Mouse (Mus musculus) ovary, postnatal 36 days (tissue): ENCODE data around the gene Atpaf1.
A peak's percentile ranks its signal among the peaks of the same experiment; 100 is the strongest.

Experiments used
- DNase-seq: peaks from one replicate; pipeline ENCODE4 v3.0.0; 2022; ENCODE audit warnings: low spot score, mixed read lengths

Gene Atpaf1

DNA sequence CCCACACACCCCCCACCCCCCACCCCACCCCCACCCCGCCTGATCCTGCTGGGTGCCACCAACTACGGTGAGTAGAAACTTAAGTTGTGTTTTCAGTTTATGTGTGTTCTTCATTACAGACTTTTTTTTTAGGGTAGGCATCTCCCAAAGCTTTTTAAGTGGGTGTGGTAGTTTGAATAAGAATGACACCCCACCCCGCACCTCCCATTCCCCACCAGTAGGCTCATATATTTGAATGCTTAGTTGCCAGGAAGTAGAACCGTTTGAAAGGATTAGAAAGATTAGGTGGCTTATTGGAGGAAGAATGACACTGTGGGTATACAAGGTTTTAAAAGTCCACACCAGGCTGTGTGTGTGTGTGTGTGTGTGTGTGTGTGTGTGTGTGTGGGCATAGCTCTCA lies 27.7 kb downstream of the Atpaf1 start:
- DNase-seq, result no peak

DNA sequence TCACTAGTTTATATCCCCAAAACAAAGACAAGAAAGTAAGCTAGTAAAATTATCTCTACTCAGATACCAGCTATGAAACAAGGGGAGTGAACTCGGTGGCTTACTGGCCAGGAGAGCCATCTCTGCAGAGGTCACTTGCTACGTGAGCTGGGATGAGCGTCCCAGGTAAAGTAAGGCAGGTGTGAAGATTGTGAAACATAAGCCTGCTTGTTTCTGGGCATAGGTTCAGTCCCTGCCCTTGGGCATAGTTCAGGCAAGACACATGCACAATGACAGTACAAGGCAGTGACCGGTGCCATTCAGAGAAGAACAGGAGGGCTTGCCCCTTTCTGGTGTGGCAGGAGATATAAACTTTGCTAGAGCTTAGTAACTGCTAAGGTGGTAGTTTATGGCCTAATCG lies 31.0 kb downstream of the Atpaf1 start:
- DNase-seq, result no peak

DNA sequence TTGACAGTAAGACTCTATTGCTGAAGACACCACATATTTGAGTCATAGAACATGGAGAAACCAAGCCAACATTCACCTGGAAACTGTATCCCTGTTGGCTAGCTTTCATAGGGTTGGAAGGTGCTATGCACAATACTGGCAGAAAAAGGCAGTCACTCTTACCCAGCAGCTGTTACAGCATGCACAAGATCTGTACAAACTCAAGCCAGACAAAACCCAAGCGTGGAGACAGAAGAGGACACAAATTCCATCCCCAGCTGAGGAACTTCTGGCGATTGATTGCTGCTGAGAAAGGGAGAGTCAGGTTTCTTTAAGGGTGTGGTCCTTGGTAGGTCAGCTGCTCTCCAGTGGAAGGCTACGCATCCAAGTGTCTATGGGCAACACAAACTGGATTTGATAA lies 35.6 kb downstream of the Atpaf1 start:
- DNase-seq, result no peak

DNA sequence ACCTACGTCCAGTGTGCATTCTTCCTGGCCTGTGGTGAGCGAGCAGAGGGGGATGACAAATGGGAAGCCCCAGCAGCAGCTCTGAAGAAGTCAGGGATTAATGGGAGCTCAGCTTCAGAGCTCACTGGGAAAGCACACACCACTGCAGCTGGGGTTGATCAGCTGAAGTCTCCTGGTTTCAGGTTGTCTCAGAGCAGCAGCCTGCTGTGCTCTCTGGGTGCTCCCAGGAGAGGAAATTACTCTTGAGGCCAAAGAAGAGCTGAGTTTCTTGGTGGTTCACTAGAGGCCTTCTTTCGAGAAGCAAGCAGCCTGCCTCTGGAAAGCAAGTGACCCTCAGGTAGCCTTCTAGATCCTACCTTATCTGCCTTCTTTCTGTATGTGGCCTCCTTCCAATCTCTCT lies 36.3 kb downstream of the Atpaf1 start:
- DNase-seq, result no peak

GRCm38 (mm10) chr4:115821431-115821830 lies 36.8 kb downstream of the Atpaf1 start:
- no peak for DNase-seq

GRCm38 (mm10) chr4:115821928-115822327 lies 37.3 kb downstream of the Atpaf1 start:
- no peak for DNase-seq

GRCm38 (mm10) chr4:115824178-115824577 lies 39.6 kb downstream of the Atpaf1 start:
- no peak for DNase-seq

DNA sequence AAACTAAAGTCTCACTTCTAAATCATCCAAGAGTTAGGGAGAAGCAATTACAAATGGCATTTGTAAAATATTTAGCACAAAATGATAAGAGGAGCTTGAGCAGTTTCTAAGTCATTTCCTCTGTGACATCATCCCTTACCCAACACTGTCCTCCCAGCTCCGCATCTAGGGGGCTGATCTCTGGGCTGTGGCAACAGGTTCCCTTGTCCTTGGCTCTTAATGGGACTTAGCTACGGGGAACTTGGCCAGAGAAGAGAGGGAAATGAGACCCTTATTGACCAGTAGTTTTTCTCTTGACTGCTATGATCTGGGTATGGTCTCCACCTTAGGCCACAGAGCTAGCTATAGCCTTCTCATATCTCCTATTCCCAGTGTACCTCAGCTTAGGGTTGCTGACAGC lies 40.7 kb downstream of the Atpaf1 start:
- DNase-seq, result no peak

DNA sequence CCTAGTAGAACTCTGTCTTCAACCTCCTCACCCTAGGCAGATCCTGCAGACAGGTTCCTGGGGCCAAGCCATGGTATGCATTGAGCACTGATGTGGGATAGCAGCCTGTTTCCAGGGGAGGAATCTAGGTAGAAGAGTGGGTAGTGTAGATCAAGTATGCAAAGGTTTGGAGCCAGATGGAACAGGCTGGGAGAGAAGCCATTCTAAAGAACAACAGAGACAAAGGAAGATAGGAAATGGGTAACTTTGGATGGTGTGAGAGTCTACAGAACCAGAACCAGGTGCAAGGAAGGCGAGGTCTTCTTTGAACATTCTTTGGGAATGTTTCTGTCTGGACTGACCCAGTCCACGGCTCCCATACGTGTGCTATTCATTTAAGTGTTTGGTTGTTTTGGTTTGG lies 42.5 kb downstream of the Atpaf1 start:
- no peak for DNase-seq

DNA sequence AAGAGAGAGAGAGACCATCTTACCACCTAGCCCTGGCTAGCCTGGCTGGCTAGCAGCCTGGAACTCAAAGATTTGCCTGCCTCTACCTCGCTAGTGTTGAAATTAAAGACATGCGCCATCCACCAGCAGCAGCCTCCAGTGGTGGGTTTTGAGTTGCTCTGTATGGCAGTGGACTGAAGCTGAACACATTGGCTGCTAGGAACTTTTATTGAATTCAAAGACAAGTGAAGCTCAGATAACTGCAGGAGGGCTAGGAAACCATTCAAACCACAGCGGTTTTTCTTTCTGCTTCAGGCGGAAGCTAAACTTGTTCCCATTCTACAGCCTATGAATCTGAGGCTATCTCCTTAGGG lies 42.9 kb downstream of the Atpaf1 start:
- no peak for DNase-seq

GRCm38 (mm10) chr4:115827888-115828571 lies 43.4 kb downstream of the Atpaf1 start, which contains the start of gene Mob3c:
Gene Mob3c (plus strand): TSS chr4:115828092.
- DNase-seq, result peak; percentile 80

DNA sequence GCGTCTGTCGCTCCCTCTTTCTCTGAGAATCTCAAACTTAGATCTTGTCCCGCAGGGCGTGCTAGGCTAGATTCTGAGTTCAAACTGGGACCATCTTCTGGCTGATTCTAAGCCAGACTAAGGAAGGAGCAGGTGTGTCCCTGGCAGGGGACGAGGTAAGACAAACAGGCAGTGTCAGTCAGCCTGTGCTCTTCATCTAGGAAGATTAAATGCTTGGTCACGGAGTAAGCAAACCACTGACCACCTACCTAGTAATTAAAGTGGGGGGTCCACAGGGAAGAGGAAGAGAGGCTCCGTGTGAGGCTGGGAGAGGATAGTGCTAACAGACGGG lies 43.9 kb downstream of the Atpaf1 start:
- no peak for DNase-seq

DNA sequence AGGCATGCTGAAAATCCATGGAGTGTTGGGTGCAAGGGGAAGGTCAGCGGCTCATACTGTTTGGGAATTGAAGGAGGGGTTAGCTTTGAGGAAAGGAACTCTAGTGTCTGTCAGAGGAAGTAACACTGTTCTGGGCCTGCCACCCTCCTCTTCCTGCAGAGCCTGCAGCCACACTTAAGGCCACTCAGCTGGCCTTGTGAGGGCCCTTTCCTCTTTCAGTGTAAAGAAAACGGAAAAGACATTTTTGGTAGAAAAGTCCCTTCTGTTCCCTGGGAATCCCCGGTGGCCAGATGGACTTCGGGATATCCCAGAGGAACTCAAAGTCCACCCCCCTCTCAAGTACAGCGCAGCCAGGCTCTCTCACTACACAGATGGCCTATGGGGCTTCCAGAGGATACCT lies 45.9 kb downstream of the Atpaf1 start:
- DNase-seq, result no peak

GRCm38 (mm10) chr4:115831221-115831620 lies 46.6 kb downstream of the Atpaf1 start:
- no peak for DNase-seq

DNA sequence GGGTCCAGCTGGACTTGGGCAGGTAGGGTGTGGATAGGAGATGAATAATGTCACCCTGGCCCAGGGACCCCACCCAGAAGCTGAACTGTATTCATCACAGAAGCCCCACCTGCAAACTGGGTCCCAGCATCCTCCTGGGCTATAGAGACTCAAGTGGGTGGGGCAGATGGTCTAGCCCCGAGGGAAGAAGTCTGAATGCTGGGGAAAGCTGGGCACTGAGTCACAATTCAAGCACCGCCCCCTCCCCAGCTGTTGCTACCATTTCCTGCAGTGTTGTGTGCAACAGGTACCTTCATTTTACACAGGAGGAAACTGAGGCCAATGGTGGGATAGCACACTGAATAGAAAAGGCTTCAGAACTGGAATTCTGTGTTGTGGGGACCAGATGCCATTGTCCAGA lies 47.4 kb downstream of the Atpaf1 start:
- DNase-seq, result no peak

DNA sequence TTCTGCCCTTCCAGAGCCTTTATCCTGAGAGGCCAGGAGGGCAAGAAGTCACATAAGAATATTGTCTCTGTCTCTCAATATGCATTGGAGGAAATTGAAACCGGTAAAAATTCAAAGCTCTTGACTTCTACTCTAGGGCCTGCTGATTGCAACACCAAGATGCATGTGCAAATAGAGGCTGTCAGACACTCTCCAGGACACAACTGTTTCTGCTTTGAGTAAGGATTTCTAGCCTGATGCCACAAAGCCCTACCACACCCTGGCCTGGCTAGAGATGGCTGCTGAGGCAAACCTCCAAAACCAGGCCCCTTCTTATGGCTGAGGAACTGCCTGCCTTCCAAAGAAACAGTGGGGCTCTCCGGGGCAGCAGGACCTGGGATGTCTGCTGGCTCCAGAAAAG lies 51.0 kb downstream of the Atpaf1 start:
- DNase-seq, result no peak

GRCm38 (mm10) chr4:115838196-115838595 lies 53.6 kb downstream of the Atpaf1 start:
- no peak for DNase-seq

DNA sequence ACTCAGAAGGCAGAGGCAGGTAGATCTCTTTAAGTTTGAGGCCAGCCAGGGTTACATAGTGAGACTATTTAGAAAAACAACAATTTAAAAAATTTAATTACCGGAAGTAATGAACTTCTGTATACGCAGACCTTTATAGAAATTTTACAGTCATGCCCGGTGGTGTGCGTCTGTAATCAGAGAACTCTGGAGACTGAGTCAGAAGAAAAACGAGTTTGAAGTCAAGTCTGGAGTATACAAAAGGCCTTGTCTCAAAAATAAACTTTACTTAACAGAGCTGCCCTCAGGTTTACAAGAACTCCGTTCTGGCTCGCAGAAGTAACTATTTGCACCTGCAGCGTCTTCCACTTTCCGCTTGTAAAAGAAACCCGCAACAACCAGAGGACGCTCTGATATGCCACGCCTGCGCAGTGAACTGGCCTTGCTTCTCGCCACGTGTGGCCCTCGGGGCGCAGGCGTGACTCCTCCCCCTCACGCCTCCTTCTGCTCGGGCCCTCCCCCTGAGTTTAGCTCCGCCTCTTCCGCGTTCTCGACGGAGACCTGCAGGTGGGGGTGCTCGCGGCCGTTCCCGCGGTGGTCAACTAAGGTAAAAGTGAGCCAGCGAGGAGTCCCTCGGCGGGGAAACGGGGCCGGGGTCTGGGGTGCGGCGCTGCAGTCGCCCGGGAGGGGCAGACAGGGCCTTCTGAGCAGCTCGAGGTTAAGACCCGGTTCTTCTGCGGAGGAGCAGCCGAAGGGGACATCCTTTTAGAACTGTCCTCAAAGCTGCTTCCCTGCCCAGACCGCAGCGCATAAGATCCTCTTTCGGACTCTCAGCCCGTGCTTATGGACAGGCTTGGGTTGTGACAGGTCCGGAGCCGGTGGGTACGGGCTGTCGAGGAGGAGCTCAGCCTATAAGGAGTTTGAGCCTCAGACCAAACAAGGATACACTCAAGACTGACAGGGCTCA lies 54.4 kb downstream of the Atpaf1 start, which contains the start of gene Mknk1:
Gene Mknk1 (plus strand): TSS at position 503 of the 946 bp plus-strand sequence.
- DNase-seq, result peak; percentile 91

DNA sequence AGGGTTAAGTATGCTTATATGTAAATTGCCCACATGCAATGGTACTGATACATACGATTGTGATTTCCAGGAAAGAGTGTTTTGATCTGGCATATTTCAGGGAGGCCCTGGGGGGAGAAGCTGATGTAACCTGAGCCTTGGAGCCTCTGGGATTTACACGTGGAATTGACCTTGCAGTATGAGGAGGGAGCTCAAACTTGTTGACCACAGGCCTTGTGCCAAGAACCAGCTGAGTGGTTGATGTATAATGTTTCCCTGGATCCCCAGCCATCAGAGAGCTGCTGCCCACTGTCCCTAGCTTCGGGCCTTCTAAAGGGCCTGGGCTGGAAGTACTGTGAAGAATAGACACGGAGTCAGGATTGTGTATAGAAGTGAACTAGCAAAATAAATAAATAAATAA lies 55.3 kb downstream of the Atpaf1 start:
- no peak for DNase-seq

- DNase-seq, result no peak
Measured at GRCm38 (mm10) chr4:115840842-115841241, 56.2 kb downstream of the Atpaf1 start.

- no peak for DNase-seq
Measured at GRCm38 (mm10) chr4:115846656-115847055, 62.0 kb downstream of the Atpaf1 start.

GRCm38 (mm10) chr4:115847377-115847776 lies 62.8 kb downstream of the Atpaf1 start:
- DNase-seq, result no peak

DNA sequence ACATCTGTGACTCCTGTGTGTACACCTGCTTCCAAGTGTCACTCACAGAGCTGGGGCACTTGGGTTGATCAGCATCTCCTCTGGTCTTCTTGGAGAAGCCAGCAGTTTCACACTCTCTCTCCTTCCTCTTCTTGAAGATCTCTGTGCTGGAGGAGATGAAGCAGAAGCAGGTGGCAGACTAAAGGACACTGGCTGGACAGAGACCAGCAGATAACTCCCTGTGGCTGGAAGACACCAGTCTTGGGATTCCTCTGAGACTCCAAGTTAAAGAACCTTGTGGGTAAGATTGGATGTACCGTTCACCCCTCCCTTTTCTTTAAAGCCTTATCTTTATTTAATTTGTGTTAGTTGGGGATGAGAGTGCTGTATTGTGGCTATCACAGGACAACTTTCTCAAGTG lies 63.5 kb downstream of the Atpaf1 start:
- DNase-seq, result no peak
